Mouse (Mus musculus): ENCODE data around the gene Olfr148.

Olfr148 gene

GRCm38 (mm10) chr9:39610355-39610754, at the start of gene Olfr148:
Gene Olfr148, plus strand, starts transcription at chr9:39610655.
- no peak for DNase-seq (ENCODE audit: low read depth)

- DNase-seq (ENCODE audit: low read depth): no peak
These were observed 35.0 kb upstream of the Olfr148 start, which contains the start of gene Olfr959 for GRCm38 (mm10) chr9:39575469-39575868. Gene Olfr959, minus strand, starts transcription at chr9:39575569.

- no peak for DNase-seq (ENCODE audit: low read depth)
These were observed 33.4 kb upstream of the Olfr148 start for GRCm38 (mm10) chr9:39577050-39577449.

- DNase-seq (ENCODE audit: low read depth): no peak
These were observed 7.7 kb upstream of the Olfr148 start for GRCm38 (mm10) chr9:39602536-39603332.

GRCm38 (mm10) chr9:39603333-39603845, 7.1 kb upstream of the Olfr148 start:
- DNase-seq (ENCODE audit: low read depth): no peak

GRCm38 (mm10) chr9:39603999-39604453, 6.4 kb upstream of the Olfr148 start, which contains the start of gene AW551984:
Gene AW551984, minus strand, starts transcription at chr9:39604403.
- DNase-seq (ENCODE audit: low read depth): no peak

- DNase-seq (ENCODE audit: low read depth): no peak
These were observed 2.0 kb upstream of the Olfr148 start for GRCm38 (mm10) chr9:39608497-39608896.

- no peak for DNase-seq (ENCODE audit: low read depth)
These were observed 1.5 kb downstream of the Olfr148 start for GRCm38 (mm10) chr9:39611953-39612352.

- DNase-seq (ENCODE audit: low read depth): no peak
These were observed 10.6 kb downstream of the Olfr148 start, which contains the start of gene Olfr960 for GRCm38 (mm10) chr9:39621073-39621472. Gene Olfr960, plus strand, starts transcription at chr9:39621373.

- no peak for DNase-seq (ENCODE audit: low read depth)
These were observed 13.3 kb downstream of the Olfr148 start for GRCm38 (mm10) chr9:39623783-39624182.

- DNase-seq (ENCODE audit: low read depth): no peak
These were observed 14.3 kb downstream of the Olfr148 start for GRCm38 (mm10) chr9:39624711-39625110.

- DNase-seq (ENCODE audit: low read depth): no peak
These were observed 18.6 kb downstream of the Olfr148 start for GRCm38 (mm10) chr9:39629069-39629468.

GRCm38 (mm10) chr9:39633913-39634594, 23.6 kb downstream of the Olfr148 start:
- no peak for DNase-seq (ENCODE audit: low read depth)

- DNase-seq (ENCODE audit: low read depth): no peak
These were observed 34.3 kb downstream of the Olfr148 start, which contains the start of gene Olfr961 for GRCm38 (mm10) chr9:39644785-39645184. Gene Olfr961, plus strand, starts transcription at chr9:39645085.

GRCm38 (mm10) chr9:39647382-39647781, 36.9 kb downstream of the Olfr148 start:
- DNase-seq (ENCODE audit: low read depth): no peak

- DNase-seq (ENCODE audit: low read depth): no peak
These were observed 44.4 kb downstream of the Olfr148 start for GRCm38 (mm10) chr9:39654756-39655396.

Measured in induced T-regulatory cell, adult 2 months (primary cell).